Mouse (Mus musculus) thymus, adult 2 months (tissue): ENCODE measurements around the gene Ifi214.
"Not testable (repeated sequence)": the region's sequence is repeated elsewhere in the genome, so short reads cannot be mapped to it uniquely, and the experiment has no call there.

Source experiments
- CTCF ChIP-seq: fragments of 200-500 bp; IDR thresholded peaks from 2 replicates; pipeline ENCODE4 v1.5.1; 2012; ENCODE audit warnings: mild to moderate bottlenecking, control low read depth, low read length, moderate library complexity, borderline replicate concordance; ENCODE audit not compliant: control insufficient read depth, poor library complexity, insufficient read depth; ENCODE audit errors: extremely low read depth
- POLR2A ChIP-seq: fragments of 200-500 bp; IDR thresholded peaks from 2 replicates; pipeline ENCODE4 v1.6.1; 2012; ENCODE audit warnings: mild to moderate bottlenecking, low read length, control low read depth, moderate library complexity; ENCODE audit not compliant: control insufficient read depth, poor library complexity, insufficient read depth; ENCODE audit errors: extremely low read depth

- TF ChIP-seq CTCF, POLR2A: not testable (repeated sequence)
These were observed at the start of gene Ifi214 for GRCm38 (mm10) chr1:173535791-173536190.
